Mouse (Mus musculus): ENCODE data around the gene Cx3cr1. TPM values are rescaled to one million over a fixed set of nuclear protein-coding genes. Genes with fewer than 3 reads are reported as not detected.

Gene Cx3cr1
- polyA plus RNA-seq, 1 experiment from 2014 or later, result 4.5 TPM

DNA sequence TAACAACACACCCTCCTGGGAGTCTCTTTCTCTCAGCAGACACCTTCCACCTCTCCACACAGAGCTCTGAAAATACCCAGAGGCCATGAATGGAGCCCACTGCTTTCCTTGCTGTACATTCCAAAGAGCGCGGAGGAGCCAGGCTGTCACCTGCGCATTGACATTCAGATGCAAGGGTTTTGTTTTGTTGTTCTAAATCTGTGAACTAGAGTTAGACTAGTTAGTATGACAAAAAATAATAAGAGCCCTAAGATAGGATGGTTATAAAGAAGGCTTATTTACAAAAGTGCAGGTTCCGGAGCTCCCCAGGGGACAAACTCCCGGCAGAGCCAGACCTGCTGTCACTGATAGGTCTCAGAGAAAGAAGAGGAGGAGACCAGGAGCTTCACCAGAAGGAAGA is 78.4 kb downstream of the Cx3cr1 start:
- Histone ChIP-seq H3K36me3 (ENCODE audit: insufficient read depth, low read length) (no peaks in the 10 kb centered on the region), H3K4me3 (replicated peaks; ENCODE audit: low read depth, low read length) (no peak overlapping the region), H3K9ac (ENCODE audit: low read depth, low read length) (no peak overlapping the region), H3K9me3 (replicated peaks; ENCODE audit: low read length) (no peaks in the 10 kb centered on the region), H3K4me2 (ENCODE audit: low read length) (no peak overlapping the region), H3K27ac (no peak overlapping the region), H3K4me1 (replicated peaks; ENCODE audit: insufficient read depth, low read length) (no peaks in the 10 kb centered on the region), H3K27me3 (ENCODE audit: insufficient read depth, low read length) (no peaks in the 10 kb centered on the region)
- 33% methylated on average over 5 of the region's 5 CpGs for WGBS
- no peak for DNase-seq (ENCODE audit: low spot score)
- no peak for TF ChIP-seq CTCF (IDR thresholded peaks at IDR 0.05; ENCODE audit: low read depth)
- no peak for ATAC-seq (replicated peaks; ENCODE audit: low FRiP score, low read depth)

DNA sequence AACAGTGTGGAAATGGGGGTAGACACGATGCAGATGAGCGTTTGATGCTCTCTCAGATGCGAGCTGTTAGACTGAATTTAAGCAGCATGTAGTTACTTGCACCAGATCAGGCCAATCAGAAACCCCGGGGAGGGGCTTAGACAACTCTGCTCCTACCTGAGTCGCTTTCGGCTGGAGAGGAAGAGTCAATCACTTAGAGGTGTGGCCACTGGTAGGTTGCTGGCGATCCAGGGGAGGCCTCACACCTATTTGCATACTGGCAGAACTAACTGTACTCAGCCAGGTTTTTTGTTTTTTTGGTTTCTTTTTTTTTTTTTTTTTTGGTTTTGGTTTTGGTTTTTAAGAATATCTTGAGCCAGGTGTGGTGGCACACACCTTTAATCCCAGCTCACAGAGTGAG is 81.4 kb downstream of the Cx3cr1 start:
- H3K36me3 ChIP-seq (ENCODE audit: insufficient read depth, low read length), result no peaks in the 10 kb centered on the region
- ATAC-seq (replicated peaks; ENCODE audit: low FRiP score, low read depth), result no peak
- H3K27ac ChIP-seq, result no peak overlapping the region
- no peaks in the 10 kb centered on the region for H3K9me3 ChIP-seq (replicated peaks; ENCODE audit: low read length)
- no peak for TF ChIP-seq CTCF (IDR thresholded peaks at IDR 0.05; ENCODE audit: low read depth)
- 0 out of 2 replicates have a peak, but pooled peaks cover 4% of the 10 kb centered on the region for H3K4me1 ChIP-seq (replicated peaks; ENCODE audit: insufficient read depth, low read length)
- DNase-seq (ENCODE audit: low spot score), result no peak
- no peak overlapping the region for H3K4me3 ChIP-seq (replicated peaks; ENCODE audit: low read depth, low read length)
- no peak overlapping the region for H3K9ac ChIP-seq (ENCODE audit: low read depth, low read length)
- 39% methylated on average over 7 of the region's 7 CpGs for WGBS
- H3K27me3 ChIP-seq (ENCODE audit: insufficient read depth, low read length), result no peaks in the 10 kb centered on the region
- H3K4me2 ChIP-seq (ENCODE audit: low read length), result no peak overlapping the region

DNA sequence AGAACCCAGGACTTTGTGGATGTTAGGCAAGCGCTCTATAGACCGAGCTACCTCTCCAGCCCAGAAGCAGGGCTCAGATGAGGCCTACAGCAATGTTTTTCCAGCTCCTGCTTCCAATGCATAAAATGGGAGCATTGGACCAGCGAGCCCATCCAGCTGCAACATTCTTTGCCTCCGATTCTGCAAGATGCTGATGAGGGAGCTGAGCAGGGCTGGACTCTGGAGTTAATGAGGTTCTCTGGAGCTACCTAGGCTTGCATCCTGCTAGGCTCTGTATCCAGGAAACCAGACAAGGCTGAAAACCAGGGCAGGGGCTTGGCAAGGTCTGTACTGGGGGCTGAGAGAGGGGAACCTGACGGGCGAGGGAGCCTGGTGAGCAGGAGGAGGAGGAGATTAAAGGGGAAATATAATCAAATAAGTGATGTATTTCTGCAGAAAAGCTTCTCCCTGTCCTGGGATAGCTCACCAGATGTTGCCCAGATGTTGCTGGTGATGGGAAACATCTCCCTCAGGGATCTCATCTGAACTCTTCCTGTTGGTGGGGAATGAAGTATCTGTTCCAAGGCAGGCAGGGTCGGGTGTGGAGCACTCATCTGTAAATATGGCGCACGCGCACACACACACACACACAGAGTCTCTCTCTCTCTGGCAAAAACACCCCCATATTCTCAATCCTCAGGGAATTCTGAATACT is 83.7 kb downstream of the Cx3cr1 start:
- ATAC-seq (replicated peaks; ENCODE audit: low FRiP score, low read depth), result no peak
- no peak for TF ChIP-seq CTCF (IDR thresholded peaks at IDR 0.05; ENCODE audit: low read depth)
- WGBS, result 77% methylated on average over 10 of the region's 10 CpGs

DNA sequence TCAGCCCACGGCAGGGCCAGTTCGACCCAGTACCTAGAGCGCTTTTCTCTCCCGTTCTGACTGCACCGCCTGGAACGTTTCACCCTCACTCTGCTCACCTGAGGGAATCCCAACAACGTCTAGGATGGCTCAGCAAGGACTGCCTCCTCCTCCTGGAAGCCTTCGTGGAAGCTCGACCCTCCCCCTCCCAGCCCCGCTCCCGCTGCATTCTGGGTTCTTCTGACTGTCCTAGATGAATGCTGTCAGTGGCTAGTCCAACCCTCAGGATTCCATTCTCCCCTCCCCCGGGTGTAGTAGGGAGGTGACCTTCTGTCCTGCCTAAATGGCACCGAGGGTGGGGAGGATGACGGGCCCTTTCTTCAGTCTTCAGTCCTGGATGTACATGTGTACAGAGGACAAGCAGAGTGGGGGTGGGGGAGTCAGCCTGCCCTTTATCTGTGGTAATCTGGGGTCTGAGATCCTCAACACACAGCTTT is 85.1 kb downstream of the Cx3cr1 start, which contains the start of gene Csrnp1:
TSS of gene Csrnp1 (minus strand) at position 123 of the 476 bp plus-strand sequence.
- TF ChIP-seq CTCF (IDR thresholded peaks at IDR 0.05; ENCODE audit: low read depth), result no peak
- DNase-seq (ENCODE audit: low spot score), result peak; percentile 61
- 0 out of 2 replicates have a peak, but pooled peaks have one; percentile 1 for ATAC-seq (replicated peaks; ENCODE audit: low FRiP score, low read depth)
- Histone ChIP-seq H3K36me3 (ENCODE audit: insufficient read depth, low read length) (no peaks in the 10 kb centered on the region), H3K27me3 (ENCODE audit: insufficient read depth, low read length) (no peaks in the 10 kb centered on the region), H3K27ac (peak within 1 kb of the TSS; percentile 96), H3K4me1 (replicated peaks; ENCODE audit: insufficient read depth, low read length) (peaks cover 27% of the 10 kb centered on the region), H3K4me2 (ENCODE audit: low read length) (peak within 1 kb of the TSS; percentile 91), H3K9me3 (replicated peaks; ENCODE audit: low read length) (no peaks in the 10 kb centered on the region), H3K4me3 (replicated peaks; ENCODE audit: low read depth, low read length) (peak within 1 kb of the TSS; percentile 84), H3K9ac (ENCODE audit: low read depth, low read length) (peak within 1 kb of the TSS; percentile 84)
- WGBS, result 12% methylated on average over 14 of the region's 14 CpGs

More for the DNA sequence above, 83.7 kb downstream of the Cx3cr1 start:
- no peak overlapping the region for H3K4me3 ChIP-seq (replicated peaks; ENCODE audit: low read depth, low read length)
- H3K36me3 ChIP-seq (ENCODE audit: insufficient read depth, low read length), result no peaks in the 10 kb centered on the region
- H3K4me2 ChIP-seq (ENCODE audit: low read length), result no peak overlapping the region
- no peaks in the 10 kb centered on the region for H3K27me3 ChIP-seq (ENCODE audit: insufficient read depth, low read length)
- no peaks in the 10 kb centered on the region for H3K9me3 ChIP-seq (replicated peaks; ENCODE audit: low read length)
- no peak overlapping the region for H3K27ac ChIP-seq
- H3K9ac ChIP-seq (ENCODE audit: low read depth, low read length), result no peak overlapping the region
- DNase-seq (ENCODE audit: low spot score), result no peak
- H3K4me1 ChIP-seq (replicated peaks; ENCODE audit: insufficient read depth, low read length), result peaks cover 19% of the 10 kb centered on the region; the same call in 1 of the 2 replicates

DNA sequence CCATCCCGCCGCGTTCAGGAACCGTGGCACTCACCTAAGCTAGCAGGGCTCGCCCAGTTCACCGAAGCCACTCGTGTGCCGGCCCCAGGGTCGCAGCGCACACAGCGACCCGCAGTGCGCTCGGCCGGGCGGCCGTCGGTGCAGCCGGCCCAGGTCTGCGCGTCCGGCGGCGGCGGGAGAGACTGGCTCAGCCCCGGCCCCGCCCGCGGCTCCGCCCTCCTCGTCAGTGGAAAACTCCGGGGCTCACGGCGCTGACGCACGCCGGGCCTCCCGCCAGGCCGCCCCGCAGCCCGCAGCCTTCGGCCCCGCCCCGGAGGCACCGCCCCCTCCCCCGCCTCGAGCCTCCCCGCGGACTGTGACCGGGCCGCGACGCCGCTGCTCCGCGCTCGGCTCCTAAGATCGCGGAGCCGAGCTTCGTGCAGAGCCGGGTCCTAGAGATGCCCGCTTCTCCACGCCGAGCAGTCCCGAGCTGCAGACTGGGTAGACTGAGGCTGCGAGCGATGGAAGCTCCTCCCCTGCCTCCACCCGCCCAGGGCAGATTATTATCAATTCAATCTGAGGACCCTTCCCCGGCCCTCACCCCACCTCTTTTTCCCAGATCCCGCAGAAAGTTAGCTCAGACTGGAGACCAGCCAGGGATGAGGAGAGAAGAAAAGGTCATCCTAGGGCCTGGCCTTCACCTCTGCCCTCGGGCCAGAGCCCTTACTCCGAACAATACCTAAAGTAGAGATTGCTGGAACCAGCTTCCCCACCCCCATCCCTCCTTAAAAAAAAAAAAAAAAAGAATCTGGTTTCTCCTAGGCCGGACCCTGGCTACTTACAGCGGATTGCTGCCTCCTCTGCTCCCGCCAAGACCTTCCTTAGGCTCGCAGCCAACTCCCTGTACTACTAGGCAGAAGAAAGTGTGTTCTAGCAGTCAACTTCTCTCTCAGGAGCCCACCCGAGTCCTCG is 85.8 kb downstream of the Cx3cr1 start:
- Histone ChIP-seq H3K4me3 (replicated peaks; ENCODE audit: low read depth, low read length) (peak overlapping the region; percentile 84), H3K27me3 (ENCODE audit: insufficient read depth, low read length) (no peaks in the 10 kb centered on the region), H3K27ac (peak overlapping the region; percentile 96), H3K9ac (ENCODE audit: low read depth, low read length) (peak overlapping the region; percentile 84), H3K36me3 (ENCODE audit: insufficient read depth, low read length) (no peaks in the 10 kb centered on the region), H3K4me1 (replicated peaks; ENCODE audit: insufficient read depth, low read length) (peaks cover 34% of the 10 kb centered on the region), H3K4me2 (ENCODE audit: low read length) (peak overlapping the region; percentile 91), H3K9me3 (replicated peaks; ENCODE audit: low read length) (no peaks in the 10 kb centered on the region)
- WGBS, result 2% methylated on average over 73 of the region's 79 CpGs
- DNase-seq (ENCODE audit: low spot score) (peak; percentile 92), ATAC-seq (replicated peaks; ENCODE audit: low FRiP score, low read depth) (peak; percentile 75)
- TF ChIP-seq CTCF (IDR thresholded peaks at IDR 0.05; ENCODE audit: low read depth), result no peak

DNA sequence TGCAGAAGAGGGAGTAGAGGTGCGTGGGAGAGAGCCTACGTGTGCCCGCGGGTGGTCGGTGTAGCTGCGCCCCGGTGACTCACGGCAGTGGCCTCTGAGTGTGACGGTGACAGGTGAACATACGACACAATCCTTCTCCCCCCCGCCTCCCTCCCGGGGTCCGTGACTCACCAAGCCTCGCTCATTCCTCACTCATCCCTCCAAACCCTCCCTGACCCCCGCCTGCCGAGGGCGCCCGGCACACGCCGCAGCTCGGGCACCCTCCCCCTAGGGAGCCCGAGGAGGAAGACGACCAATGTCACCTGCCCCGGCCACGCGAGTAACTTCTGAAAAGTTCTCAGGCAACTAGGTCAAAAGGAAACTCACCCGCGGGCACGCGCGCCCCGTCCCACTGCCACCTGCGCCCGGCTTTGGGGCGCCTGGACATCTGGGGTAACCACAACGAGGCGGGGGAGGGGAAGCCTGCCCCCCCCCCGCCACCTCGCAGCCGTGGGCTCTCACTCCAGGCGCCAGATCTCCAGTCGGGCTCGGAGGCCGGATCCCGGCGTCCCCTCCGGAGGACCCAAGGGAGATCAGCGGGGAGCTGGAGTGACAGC is 86.6 kb downstream of the Cx3cr1 start:
- H3K4me3 ChIP-seq (replicated peaks; ENCODE audit: low read depth, low read length), result peak overlapping the region; percentile 84
- no peaks in the 10 kb centered on the region for H3K27me3 ChIP-seq (ENCODE audit: insufficient read depth, low read length)
- DNase-seq (ENCODE audit: low spot score) (no peak), ATAC-seq (replicated peaks; ENCODE audit: low FRiP score, low read depth) (peak; percentile 22)
- no peaks in the 10 kb centered on the region for H3K9me3 ChIP-seq (replicated peaks; ENCODE audit: low read length)
- no peaks in the 10 kb centered on the region for H3K36me3 ChIP-seq (ENCODE audit: insufficient read depth, low read length)
- WGBS, result under 1% methylated on average over 46 of the region's 48 CpGs
- peak overlapping the region; percentile 84 for H3K9ac ChIP-seq (ENCODE audit: low read depth, low read length)
- H3K4me1 ChIP-seq (replicated peaks; ENCODE audit: insufficient read depth, low read length), result peaks cover 42% of the 10 kb centered on the region
- TF ChIP-seq CTCF (IDR thresholded peaks at IDR 0.05; ENCODE audit: low read depth), result no peak
- peak overlapping the region; percentile 91 for H3K4me2 ChIP-seq (ENCODE audit: low read length)
- H3K27ac ChIP-seq, result peak overlapping the region; percentile 96

Data from kidney, postnatal 0 days (tissue).